Mouse (Mus musculus): ENCODE results near the gene Cct3.

GRCm38 (mm10) chr3:88291970-88292369 is 4.9 kb upstream of the Cct3 start:
- TF ChIP-seq POLR2A (IDR thresholded peaks at IDR 0.05; ENCODE audit: extremely low read depth, insufficient read depth, low read length) (no peak), CTCF (IDR thresholded peaks at IDR 0.05; ENCODE audit: extremely low read depth, insufficient read depth, low read length) (peak; percentile 20; the same call in 1 of the 2 replicates)
